Mouse (Mus musculus) stomach, embryonic 14.5 days (tissue): ENCODE data around the gene Fubp1. TPM values are rescaled to one million over a fixed set of nuclear protein-coding genes. Genes with fewer than 3 reads are reported as not detected.

Experiments
- ATAC-seq: fragments of 200-750 bp; cut with Nextera tagmentation; 2 replicates; pipeline ENCODE4 v1.8.0; 2017; ENCODE audit warnings: low read depth, moderate TSS enrichment; ENCODE audit not compliant: insufficient number of reproducible peaks, insufficient read depth, low FRiP score
- H3K27ac ChIP-seq: fragments of 300-500 bp; sonication (generic); 2 replicates; pipeline ENCODE4 v1.5.1; 2014; ENCODE audit warnings: mild to moderate bottlenecking, low read length, moderate library complexity, mixed read lengths
- H3K27me3 ChIP-seq: fragments of 300-500 bp; sonication (generic); 2 replicates; pipeline ENCODE4 v1.6.1; 2014; ENCODE audit warnings: low read length, control low read depth, mixed read lengths; ENCODE audit not compliant: control insufficient read depth, insufficient read depth
- H3K36me3 ChIP-seq: fragments of 300-500 bp; sonication (generic); 2 replicates; pipeline ENCODE4 v1.6.1; 2014; ENCODE audit warnings: mild to moderate bottlenecking, control low read depth, low read length, moderate library complexity, mixed read lengths; ENCODE audit not compliant: control insufficient read depth, insufficient read depth
- H3K4me1 ChIP-seq: fragments of 300-500 bp; sonication (generic); 2 replicates; pipeline ENCODE4 v1.6.1; 2014; ENCODE audit warnings: low read length, control low read depth, mixed read lengths; ENCODE audit not compliant: control insufficient read depth, insufficient read depth
- H3K4me2 ChIP-seq: fragments of 300-500 bp; sonication (generic); replicated peaks from 2 replicates; pipeline ENCODE4 v1.6.1; 2014; ENCODE audit warnings: low read depth, low read length, control low read depth
- H3K4me3 ChIP-seq: fragments of 300-500 bp; sonication (generic); 2 replicates; pipeline ENCODE4 v1.5.1; 2014; ENCODE audit warnings: low read depth, low read length, control low read depth
- H3K9ac ChIP-seq: fragments of 300-500 bp; sonication (generic); replicated peaks from 2 replicates; pipeline ENCODE4 v1.6.1; 2014; ENCODE audit warnings: low read depth, mild to moderate bottlenecking, control low read depth, low read length, moderate library complexity, mixed read lengths
- H3K9me3 ChIP-seq: fragments of 300-500 bp; sonication (generic); 2 replicates; pipeline ENCODE4 v1.6.1; 2016; ENCODE audit warnings: low read depth, low read length, control low read depth; ENCODE audit not compliant: control insufficient read depth
- WGBS: fragments of 180-500 bp; shearing (Covaris S2); extraction: QIAGEN DNeasy Blood & Tissue Kit; methylation state at CpG from one replicate; pipeline ENCODE4 v1.1.7; 2014; 5-methylcytosine and 5-hydroxymethylcytosine counted together
- polyA plus RNA-seq: library from polyadenylated mRNA; unstranded; fragments of >200 nt; fragmentation: Nextera tagmentation; extraction: Ambion mirVana; gene quantifications from 2 replicates; pipeline ENCODE4 v1.2.1, GENCODE M21; 2014

Gene Fubp1
- polyA plus RNA-seq, 1 experiment from 2014 or later, result 265 TPM

GRCm38 (mm10) chr3:152209177-152209966, 850 bp upstream of the Fubp1 start:
- Histone ChIP-seq H3K9ac (peak overlapping the region; percentile 99), H3K27ac (peak overlapping the region; percentile 100), H3K4me2 (peak overlapping the region; percentile 67), H3K4me1 (peaks cover 14% of the 10 kb centered on the region), H3K4me3 (peak overlapping the region; percentile 88), H3K27me3 (no peaks in the 10 kb centered on the region), H3K9me3 (no peaks in the 10 kb centered on the region), H3K36me3 (no peaks in the 10 kb centered on the region)
- WGBS, result 3% methylated on average over 25 of the region's 25 CpGs
- peak; percentile 3 for ATAC-seq

- H3K9me3 ChIP-seq, result no peaks in the 10 kb centered on the region
- 0% methylated on average over 40 of the region's 68 CpGs for WGBS
- H3K36me3 ChIP-seq, result 0 out of 2 replicates have a peak, but pooled peaks cover 3% of the 10 kb centered on the region
- H3K27me3 ChIP-seq, result no peaks in the 10 kb centered on the region
- peak overlapping the region; percentile 99 for H3K9ac ChIP-seq
- H3K4me1 ChIP-seq, result peaks cover 14% of the 10 kb centered on the region
- peak; percentile 50 for ATAC-seq
- peak overlapping the region; percentile 100 for H3K27ac ChIP-seq
- H3K4me2 ChIP-seq, result peak overlapping the region; percentile 92
- peak overlapping the region; percentile 88 for H3K4me3 ChIP-seq
Observed at GRCm38 (mm10) chr3:152210728-152211391, 638 bp downstream of the Fubp1 start.

GRCm38 (mm10) chr3:152211731-152212279, 1.6 kb downstream of the Fubp1 start:
- peaks cover 9% of the 10 kb centered on the region for H3K36me3 ChIP-seq
- WGBS, result 4% methylated on average over 7 of the region's 7 CpGs
- no peak for ATAC-seq
- peak overlapping the region; percentile 88 for H3K4me3 ChIP-seq
- peak overlapping the region; percentile 92 for H3K4me2 ChIP-seq
- H3K9me3 ChIP-seq, result no peaks in the 10 kb centered on the region
- peaks cover 14% of the 10 kb centered on the region for H3K4me1 ChIP-seq
- no peaks in the 10 kb centered on the region for H3K27me3 ChIP-seq
- H3K27ac ChIP-seq, result no peak overlapping the region
- H3K9ac ChIP-seq, result peak overlapping the region; percentile 99

- peak overlapping the region; percentile 92 for H3K4me2 ChIP-seq
- no peak for ATAC-seq
- H3K9ac ChIP-seq, result no peak overlapping the region; the same call in 1 of the 2 replicates
- no peaks in the 10 kb centered on the region for H3K27me3 ChIP-seq
- H3K4me1 ChIP-seq, result peaks cover 14% of the 10 kb centered on the region
- H3K4me3 ChIP-seq, result no peak overlapping the region
- no peak overlapping the region for H3K27ac ChIP-seq
- H3K36me3 ChIP-seq, result peaks cover 25% of the 10 kb centered on the region
- 44% methylated on average over 3 of the region's 3 CpGs for WGBS
- no peaks in the 10 kb centered on the region for H3K9me3 ChIP-seq
Observed at GRCm38 (mm10) chr3:152213416-152213815, 3.2 kb downstream of the Fubp1 start.

- Histone ChIP-seq H3K9me3 (no peaks in the 10 kb centered on the region), H3K27ac (no peak overlapping the region), H3K4me1 (no peaks in the 10 kb centered on the region), H3K27me3 (no peaks in the 10 kb centered on the region), H3K36me3 (peaks cover 88% of the 10 kb centered on the region), H3K9ac (no peak overlapping the region), H3K4me3 (no peak overlapping the region), H3K4me2 (no peak overlapping the region)
- ATAC-seq, result no peak
Observed at GRCm38 (mm10) chr3:152224918-152225317, 14.7 kb downstream of the Fubp1 start.

- Histone ChIP-seq H3K4me2 (no peak overlapping the region), H3K9ac (no peak overlapping the region), H3K36me3 (peaks cover 81% of the 10 kb centered on the region), H3K9me3 (no peaks in the 10 kb centered on the region), H3K4me1 (no peaks in the 10 kb centered on the region), H3K27me3 (no peaks in the 10 kb centered on the region), H3K4me3 (no peak overlapping the region), H3K27ac (no peak overlapping the region)
- 93% methylated on average over 7 of the region's 7 CpGs for WGBS
- ATAC-seq, result no peak
Observed at GRCm38 (mm10) chr3:152225906-152226305, 15.7 kb downstream of the Fubp1 start.

GRCm38 (mm10) chr3:152228843-152229242, 18.6 kb downstream of the Fubp1 start:
- Histone ChIP-seq H3K9ac (no peak overlapping the region), H3K36me3 (peaks cover 77% of the 10 kb centered on the region), H3K9me3 (no peaks in the 10 kb centered on the region), H3K27ac (no peak overlapping the region), H3K27me3 (no peaks in the 10 kb centered on the region), H3K4me3 (no peak overlapping the region), H3K4me1 (no peaks in the 10 kb centered on the region), H3K4me2 (no peak overlapping the region)
- WGBS, result 90% methylated on average over 7 of the region's 7 CpGs
- ATAC-seq, result no peak

- Histone ChIP-seq H3K4me1 (no peaks in the 10 kb centered on the region), H3K9ac (no peak overlapping the region), H3K4me2 (no peak overlapping the region), H3K27me3 (no peaks in the 10 kb centered on the region), H3K9me3 (no peaks in the 10 kb centered on the region), H3K36me3 (peaks cover 75% of the 10 kb centered on the region), H3K4me3 (no peak overlapping the region), H3K27ac (no peak overlapping the region)
- ATAC-seq, result no peak
- 79% methylated on average over 5 of the region's 5 CpGs for WGBS
Observed at GRCm38 (mm10) chr3:152229271-152229670, 19.0 kb downstream of the Fubp1 start.
